Mouse (Mus musculus) heart, adult 2 months (tissue): ENCODE measurements around the gene Gle1. TPM values are rescaled to one million over a fixed set of nuclear protein-coding genes. Genes with fewer than 3 reads are reported as not detected.
"Not testable (repeated sequence)": the region's sequence is repeated elsewhere in the genome, so short reads cannot be mapped to it uniquely, and the experiment has no call there.

Source experiments
- DNase-seq, 2 experiments: peaks; one replicate each; pipeline ENCODE4 v3.0.0; 2021
- H3K27ac ChIP-seq: fragments of 200-600 bp; 2 replicates; pipeline ENCODE4 v1.8.1; 2022
- H3K27me3 ChIP-seq: fragments of 200-500 bp; 2 replicates; pipeline ENCODE4 v1.6.1; 2012; ENCODE audit warnings: mild to moderate bottlenecking, low read length, inconsistent platforms, mixed read lengths; ENCODE audit not compliant: control insufficient read depth, insufficient read depth
- H3K36me3 ChIP-seq: fragments of 200-500 bp; 2 replicates; pipeline ENCODE4 v1.6.1; 2012; ENCODE audit warnings: low read length, inconsistent platforms; ENCODE audit not compliant: control insufficient read depth, insufficient read depth
- H3K4me1 ChIP-seq: fragments of 200-500 bp; 2 replicates; pipeline ENCODE4 v1.6.1; 2011; ENCODE audit warnings: low read length; ENCODE audit not compliant: control insufficient read depth, insufficient read depth
- H3K4me3 ChIP-seq: fragments of 200-600 bp; 2 replicates; pipeline ENCODE4 v1.8.1; 2022
- H3K79me2 ChIP-seq: fragments of 200-500 bp; replicated peaks from 2 replicates; pipeline ENCODE4 v1.6.1; 2012; ENCODE audit warnings: mild to moderate bottlenecking, inconsistent platforms, low read length, moderate library complexity, mixed read lengths; ENCODE audit not compliant: control insufficient read depth, insufficient read depth
- H3K9ac ChIP-seq: fragments of 200-500 bp; 2 replicates; pipeline ENCODE4 v1.6.1; 2012; ENCODE audit warnings: low read depth, mild to moderate bottlenecking, control low read depth, inconsistent platforms, low read length, mixed read lengths
- CTCF ChIP-seq: fragments of 200-600 bp; IDR thresholded peaks from 2 replicates; pipeline ENCODE4 v1.8.1; 2022; ENCODE audit warnings: antibody characterized with exemption, mild to moderate bottlenecking, moderate library complexity
- EP300 ChIP-seq: fragments of 200-500 bp; IDR thresholded peaks from 2 replicates; pipeline ENCODE4 v1.6.1; 2011; ENCODE audit warnings: low read depth, low read length, control low read depth; ENCODE audit not compliant: insufficient read depth
- POLR2A ChIP-seq: fragments of 200-500 bp; IDR thresholded peaks from 2 replicates; pipeline ENCODE4 v1.6.1; 2011; ENCODE audit warnings: mild to moderate bottlenecking, low read depth, low read length, control low read depth; ENCODE audit not compliant: insufficient read depth
- WGBS: fragments of 180-500 bp; shearing (Covaris S2); methylation state at CpG from one replicate; pipeline ENCODE4 v1.1.7; 2018; 5-methylcytosine and 5-hydroxymethylcytosine counted together
- intact Hi-C: fragments of 180-260 bp; cut with DNase I; formaldehyde crosslinking; loops from one replicate; pipeline ENCODE4 v1.15.1; 2025
- polyA plus RNA-seq: library from polyadenylated mRNA; depleted of rRNA; stranded (reverse); fragments of >200 nt; gene quantifications from 2 replicates; pipeline ENCODE4 v1.2.3, GENCODE M21; 2012
- total RNA-seq, 2 experiments: library from RNA; stranded (reverse); gene quantifications; 2 replicates each; pipeline ENCODE4 v1.2.3; 2021

The Gle1 gene
- total and polyA plus RNA-seq, 3 experiments, result 14.9 to 25.6 (median 23.8) TPM

DNA sequence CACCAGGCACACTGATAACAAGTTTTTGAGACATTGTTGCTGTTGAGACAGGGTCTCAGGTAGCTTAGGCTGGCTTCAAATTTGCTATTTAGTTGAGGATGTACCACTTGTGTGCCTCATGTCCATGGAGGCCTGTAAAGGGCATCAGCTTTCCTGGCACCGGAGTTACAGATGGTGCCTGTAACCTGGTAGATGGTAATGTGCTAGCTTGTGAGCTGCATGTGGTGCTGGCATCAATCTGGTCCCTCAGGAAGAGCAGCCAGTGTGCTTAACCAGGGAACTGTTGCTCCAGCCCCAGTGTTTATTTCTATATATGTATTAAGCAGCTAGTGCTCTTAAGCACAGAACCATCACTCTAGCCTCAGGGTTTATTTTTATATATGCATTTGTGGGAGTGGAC, 39.2 kb upstream of the Gle1 start:
- Histone ChIP-seq H3K4me1 (no peaks in the 10 kb centered on the region), H3K4me3 (no peak overlapping the region), H3K27me3 (no peaks in the 10 kb centered on the region), H3K36me3 (no peaks in the 10 kb centered on the region), H3K27ac (no peak overlapping the region), H3K9ac (no peak overlapping the region), H3K79me2 (no peaks in the 10 kb centered on the region)
- 97% methylated on average over 1 of the region's 1 CpGs for WGBS
- intact Hi-C loops, result no loop called here
- TF ChIP-seq CTCF (no peak), POLR2A (no peak), EP300 (no peak)
- no peak for DNase-seq

DNA sequence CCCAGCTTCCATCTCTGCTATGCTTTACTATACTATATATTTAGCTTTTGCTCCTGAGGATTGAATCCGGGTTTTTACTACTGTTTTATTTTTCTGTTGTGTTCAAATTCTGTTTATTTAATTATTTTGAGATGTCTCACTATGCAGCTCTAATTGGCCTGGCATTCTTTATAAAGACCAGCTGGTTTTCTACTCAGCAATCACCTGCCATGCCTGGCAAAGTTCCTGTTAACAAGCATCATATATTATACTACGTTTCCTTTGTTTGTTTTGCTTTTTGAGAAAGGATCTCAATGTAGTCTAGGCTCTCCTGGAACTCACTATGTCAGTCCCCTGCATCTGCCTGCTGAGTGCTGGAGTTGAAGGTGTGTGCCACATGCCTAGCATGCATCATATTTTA, 37.9 kb upstream of the Gle1 start:
- WGBS, result 61% methylated on average over 2 of the region's 2 CpGs

DNA sequence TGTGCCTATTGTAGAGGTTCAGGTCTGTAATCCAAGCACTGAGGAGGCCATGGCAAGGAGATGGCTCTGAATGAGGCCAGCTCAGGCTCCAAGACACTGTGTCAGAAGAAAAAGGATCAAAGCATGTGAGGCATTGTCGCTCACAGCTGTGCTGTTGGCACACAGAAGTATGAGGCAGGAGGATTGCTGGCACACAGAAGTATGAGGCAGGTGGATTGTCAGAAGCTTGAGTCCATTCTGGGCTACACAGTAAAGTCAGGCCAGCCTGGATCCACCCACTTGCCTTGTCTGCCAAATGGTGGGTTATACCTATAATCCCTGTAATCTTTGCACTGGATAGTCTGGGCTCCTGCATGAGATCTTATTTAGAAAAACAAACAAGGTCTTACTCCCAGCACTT, 37.1 kb upstream of the Gle1 start:
- Histone ChIP-seq H3K36me3 (no peaks in the 10 kb centered on the region), H3K27ac (no peak overlapping the region), H3K9ac (no peak overlapping the region), H3K4me3 (no peak overlapping the region), H3K4me1 (no peaks in the 10 kb centered on the region), H3K27me3 (no peaks in the 10 kb centered on the region), H3K79me2 (no peaks in the 10 kb centered on the region)
- TF ChIP-seq EP300 (no peak), POLR2A (no peak), CTCF (no peak)
- intact Hi-C loops, result no loop called here
- 92% methylated on average over 1 of the region's 1 CpGs for whole genome bisulfite sequencing
- no peak for DNase-seq

More for the DNA sequence above, 37.9 kb upstream of the Gle1 start:
- no peak overlapping the region for H3K4me3 ChIP-seq
- no peaks in the 10 kb centered on the region for H3K79me2 ChIP-seq
- H3K27me3 ChIP-seq, result no peaks in the 10 kb centered on the region
- no peak for DNase-seq
- H3K4me1 ChIP-seq, result no peaks in the 10 kb centered on the region
- H3K9ac ChIP-seq, result no peak overlapping the region
- no peaks in the 10 kb centered on the region for H3K36me3 ChIP-seq
- TF ChIP-seq CTCF (no peak), EP300 (no peak), POLR2A (no peak)
- no peak overlapping the region for H3K27ac ChIP-seq
- intact Hi-C loops, result no loop called here

DNA sequence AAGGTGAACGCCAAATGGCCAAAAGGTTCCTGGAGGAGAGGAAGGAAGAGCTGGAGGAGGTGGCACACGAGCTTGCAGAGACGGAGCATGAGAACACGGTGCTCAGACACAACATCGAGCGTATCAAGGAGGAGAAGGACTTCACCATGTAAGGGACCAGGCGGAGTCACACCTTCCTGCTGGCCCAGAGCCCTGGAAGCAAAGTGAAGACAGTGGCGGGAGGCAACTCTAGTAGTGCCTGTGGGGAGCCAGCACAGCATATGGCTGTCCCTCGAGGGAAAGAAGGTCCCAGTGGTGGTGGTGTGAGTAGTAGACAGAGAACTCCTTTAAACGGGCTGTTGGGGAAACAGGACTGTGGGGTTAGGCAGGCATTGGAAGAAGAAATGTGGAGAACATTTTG, 33.0 kb upstream of the Gle1 start:
- H3K9ac ChIP-seq, result no peak overlapping the region
- no peaks in the 10 kb centered on the region for H3K36me3 ChIP-seq
- no peaks in the 10 kb centered on the region for H3K27me3 ChIP-seq
- 70% methylated on average over 10 of the region's 10 CpGs for whole genome bisulfite sequencing
- no peaks in the 10 kb centered on the region for H3K79me2 ChIP-seq
- no peaks in the 10 kb centered on the region for H3K4me1 ChIP-seq
- no peak overlapping the region for H3K4me3 ChIP-seq
- TF ChIP-seq EP300 (no peak), POLR2A (no peak), CTCF (no peak)
- intact Hi-C loops, result no loop called here
- DNase-seq, result no peak
- no peak overlapping the region for H3K27ac ChIP-seq

DNA sequence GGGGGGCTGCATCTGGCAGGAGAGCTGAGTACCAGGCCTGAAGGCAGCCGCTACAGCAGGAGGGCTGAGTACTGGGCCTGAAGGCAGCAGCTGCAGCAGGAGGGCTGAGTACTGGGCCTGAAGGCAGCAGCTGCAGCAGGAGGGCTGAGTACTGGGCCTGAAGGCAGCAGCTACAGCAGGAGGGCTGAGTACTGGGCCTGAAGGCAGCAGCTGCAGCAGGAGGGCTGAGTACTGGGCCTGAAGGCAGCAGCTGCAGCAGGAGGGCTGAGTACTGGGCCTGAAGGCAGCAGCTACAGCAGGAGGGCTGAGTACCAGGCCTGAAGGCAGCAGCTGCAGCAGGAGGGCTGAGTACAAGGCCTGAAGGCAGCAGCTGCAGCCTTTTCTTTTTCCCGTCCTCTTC, 27.1 kb upstream of the Gle1 start:
- H3K36me3 ChIP-seq, H3K27me3 ChIP-seq, H3K4me1 ChIP-seq, H3K79me2 ChIP-seq, H3K27ac ChIP-seq, H3K4me3 ChIP-seq, H3K9ac ChIP-seq, DNase-seq: not testable (repeated sequence)
- intact Hi-C loops, result loop anchor here (5.0 kb wide), 1 partner anchor 91 kb away; no protein-coding TSS in a partner anchor
- 76% methylated on average over 2 of the region's 2 CpGs for WGBS

DNA sequence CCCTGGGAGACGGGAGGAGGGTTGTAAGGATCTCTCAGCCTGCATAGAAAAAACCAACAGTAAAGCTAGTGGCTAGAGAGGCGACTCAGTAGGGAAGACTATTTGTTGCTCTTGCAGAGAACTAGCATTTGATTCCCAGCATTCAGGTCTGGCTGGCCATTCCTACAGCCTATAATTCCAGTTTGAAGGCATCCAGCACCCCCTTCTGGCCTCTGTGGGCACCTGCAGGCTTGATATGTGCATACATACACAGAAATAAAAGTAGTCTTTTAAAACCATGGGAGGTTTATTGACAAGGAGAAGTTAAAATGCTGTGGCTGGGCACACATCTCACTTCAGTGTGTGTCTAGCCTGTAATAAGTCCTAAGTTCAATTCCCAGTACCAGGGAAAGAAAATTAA, 25.2 kb upstream of the Gle1 start:
- Histone ChIP-seq H3K9ac (no peak overlapping the region), H3K27me3 (no peaks in the 10 kb centered on the region), H3K4me1 (no peaks in the 10 kb centered on the region), H3K27ac (no peak overlapping the region), H3K79me2 (no peaks in the 10 kb centered on the region), H3K4me3 (no peak overlapping the region), H3K36me3 (no peaks in the 10 kb centered on the region)
- 98% methylated on average over 2 of the region's 2 CpGs for WGBS
- TF ChIP-seq CTCF, result peak; percentile 53
- TF ChIP-seq POLR2A, result no peak
- intact Hi-C loops, result no loop called here
- DNase-seq, result no peak
